Mouse (Mus musculus): Measurements from ENCODE around the gene Scd4. TPM values are rescaled to one million over a fixed set of nuclear protein-coding genes. Genes with fewer than 3 reads are reported as not detected.
"Not testable (repeated sequence)": the region's sequence is repeated elsewhere in the genome, so short reads cannot be mapped to it uniquely, and the experiment has no call there.

Gene Scd4
- polyA plus RNA-seq, 1 experiment from 2014 or later = 0.21 TPM

GRCm38 (mm10) chr19:44320316-44320715, 12.6 kb upstream of the Scd4 start:
- WGBS = 91% methylated on average over 3 of the region's 3 CpGs

GRCm38 (mm10) chr19:44321201-44321600, 11.7 kb upstream of the Scd4 start:
- H3K9ac ChIP-seq (ENCODE audit: low read depth, low read length) = no peak overlapping the region
- no peak overlapping the region for H3K27ac ChIP-seq (ENCODE audit: low read depth, low read length)
- peaks cover 2% of the 10 kb centered on the region; the same call in 1 of the 2 replicates for H3K9me3 ChIP-seq (ENCODE audit: control insufficient read depth, low read length)
- WGBS = 85% methylated on average over 4 of the region's 4 CpGs
- H3K4me2 ChIP-seq (ENCODE audit: low read length) = no peak overlapping the region
- no peaks in the 10 kb centered on the region for H3K27me3 ChIP-seq (replicated peaks; ENCODE audit: control insufficient read depth, insufficient read depth, low read length)
- no peak for ATAC-seq
- H3K4me1 ChIP-seq (ENCODE audit: control insufficient read depth, insufficient read depth, low read depth, low read length) = no peaks in the 10 kb centered on the region
- H3K4me3 ChIP-seq (ENCODE audit: low read length) = no peak overlapping the region
- H3K36me3 ChIP-seq (ENCODE audit: control insufficient read depth, insufficient read depth, low read length) = no peaks in the 10 kb centered on the region

More at GRCm38 (mm10) chr19:44320316-44320715, 12.6 kb upstream of the Scd4 start:
- Histone ChIP-seq H3K4me3 (ENCODE audit: low read length) (no peak overlapping the region), H3K27ac (ENCODE audit: low read depth, low read length) (no peak overlapping the region), H3K9ac (ENCODE audit: low read depth, low read length) (no peak overlapping the region), H3K9me3 (ENCODE audit: control insufficient read depth, low read length) (no peaks in the 10 kb centered on the region), H3K36me3 (ENCODE audit: control insufficient read depth, insufficient read depth, low read length) (no peaks in the 10 kb centered on the region), H3K4me1 (ENCODE audit: control insufficient read depth, insufficient read depth, low read depth, low read length) (peaks cover under 1% of the 10 kb centered on the region; the same call in 1 of the 2 replicates), H3K27me3 (replicated peaks; ENCODE audit: control insufficient read depth, insufficient read depth, low read length) (no peaks in the 10 kb centered on the region), H3K4me2 (ENCODE audit: low read length) (no peak overlapping the region)
- ATAC-seq = no peak

- no peaks in the 10 kb centered on the region for H3K4me1 ChIP-seq (ENCODE audit: control insufficient read depth, insufficient read depth, low read depth, low read length)
- no peak overlapping the region for H3K4me3 ChIP-seq (ENCODE audit: low read length)
- no peak overlapping the region for H3K9ac ChIP-seq (ENCODE audit: low read depth, low read length)
- H3K36me3 ChIP-seq (ENCODE audit: control insufficient read depth, insufficient read depth, low read length) = no peaks in the 10 kb centered on the region
- no peaks in the 10 kb centered on the region for H3K27me3 ChIP-seq (replicated peaks; ENCODE audit: control insufficient read depth, insufficient read depth, low read length)
- no peak overlapping the region for H3K4me2 ChIP-seq (ENCODE audit: low read length)
- H3K9me3 ChIP-seq (ENCODE audit: control insufficient read depth, low read length) = peaks cover 3% of the 10 kb centered on the region; the same call in 1 of the 2 replicates
- 90% methylated on average over 2 of the region's 2 CpGs for WGBS
- no peak overlapping the region for H3K27ac ChIP-seq (ENCODE audit: low read depth, low read length)
- ATAC-seq = no peak
These were observed 11.3 kb upstream of the Scd4 start for GRCm38 (mm10) chr19:44321631-44322030.

GRCm38 (mm10) chr19:44329566-44329965, 3.3 kb upstream of the Scd4 start:
- ATAC-seq = no peak
- no peak overlapping the region for H3K27ac ChIP-seq (ENCODE audit: low read depth, low read length)
- H3K4me2 ChIP-seq (ENCODE audit: low read length) = no peak overlapping the region
- peaks cover 3% of the 10 kb centered on the region for H3K9me3 ChIP-seq (ENCODE audit: control insufficient read depth, low read length)
- H3K4me1 ChIP-seq (ENCODE audit: control insufficient read depth, insufficient read depth, low read depth, low read length) = no peaks in the 10 kb centered on the region
- WGBS = 87% methylated on average over 2 of the region's 2 CpGs
- H3K27me3 ChIP-seq (replicated peaks; ENCODE audit: control insufficient read depth, insufficient read depth, low read length) = no peaks in the 10 kb centered on the region
- H3K9ac ChIP-seq (ENCODE audit: low read depth, low read length) = no peak overlapping the region
- no peak overlapping the region for H3K4me3 ChIP-seq (ENCODE audit: low read length)
- H3K36me3 ChIP-seq (ENCODE audit: control insufficient read depth, insufficient read depth, low read length) = no peaks in the 10 kb centered on the region

- WGBS = 91% methylated on average over 1 of the region's 1 CpGs
These were observed 1.8 kb upstream of the Scd4 start for GRCm38 (mm10) chr19:44331128-44331527.

GRCm38 (mm10) chr19:44331911-44332310, 981 bp upstream of the Scd4 start:
- no peak overlapping the region for H3K27ac ChIP-seq (ENCODE audit: low read depth, low read length)
- H3K9me3 ChIP-seq (ENCODE audit: control insufficient read depth, low read length) = no peaks in the 10 kb centered on the region; the same call in 1 of the 2 replicates
- ATAC-seq = no peak
- WGBS = 78% methylated on average over 5 of the region's 5 CpGs
- H3K36me3 ChIP-seq (ENCODE audit: control insufficient read depth, insufficient read depth, low read length) = no peaks in the 10 kb centered on the region
- H3K4me3 ChIP-seq (ENCODE audit: low read length) = no peak overlapping the region
- H3K27me3 ChIP-seq (replicated peaks; ENCODE audit: control insufficient read depth, insufficient read depth, low read length) = no peaks in the 10 kb centered on the region
- no peak overlapping the region for H3K9ac ChIP-seq (ENCODE audit: low read depth, low read length)
- no peaks in the 10 kb centered on the region for H3K4me1 ChIP-seq (ENCODE audit: control insufficient read depth, insufficient read depth, low read depth, low read length)
- no peak overlapping the region for H3K4me2 ChIP-seq (ENCODE audit: low read length)

More at GRCm38 (mm10) chr19:44331128-44331527, 1.8 kb upstream of the Scd4 start:
- H3K9ac ChIP-seq (ENCODE audit: low read depth, low read length); H3K9me3 ChIP-seq (ENCODE audit: control insufficient read depth, low read length); H3K4me2 ChIP-seq (ENCODE audit: low read length); H3K27me3 ChIP-seq (replicated peaks; ENCODE audit: control insufficient read depth, insufficient read depth, low read length); H3K27ac ChIP-seq (ENCODE audit: low read depth, low read length); H3K4me3 ChIP-seq (ENCODE audit: low read length); H3K36me3 ChIP-seq (ENCODE audit: control insufficient read depth, insufficient read depth, low read length); H3K4me1 ChIP-seq (ENCODE audit: control insufficient read depth, insufficient read depth, low read depth, low read length); ATAC-seq: not testable (repeated sequence)

- WGBS = 73% methylated on average over 8 of the region's 8 CpGs
- no peak for ATAC-seq
- no peak overlapping the region for H3K4me3 ChIP-seq (ENCODE audit: low read length)
- H3K4me2 ChIP-seq (ENCODE audit: low read length) = no peak overlapping the region
- no peaks in the 10 kb centered on the region for H3K36me3 ChIP-seq (ENCODE audit: control insufficient read depth, insufficient read depth, low read length)
- no peak overlapping the region for H3K9ac ChIP-seq (ENCODE audit: low read depth, low read length)
- H3K9me3 ChIP-seq (ENCODE audit: control insufficient read depth, low read length) = no peaks in the 10 kb centered on the region
- H3K27me3 ChIP-seq (replicated peaks; ENCODE audit: control insufficient read depth, insufficient read depth, low read length) = no peaks in the 10 kb centered on the region
- H3K4me1 ChIP-seq (ENCODE audit: control insufficient read depth, insufficient read depth, low read depth, low read length) = no peaks in the 10 kb centered on the region
- H3K27ac ChIP-seq (ENCODE audit: low read depth, low read length) = no peak overlapping the region
These were observed 566 bp upstream of the Scd4 start for GRCm38 (mm10) chr19:44332326-44332725.

GRCm38 (mm10) chr19:44333991-44334390, 1.1 kb downstream of the Scd4 start:
- no peaks in the 10 kb centered on the region for H3K27me3 ChIP-seq (replicated peaks; ENCODE audit: control insufficient read depth, insufficient read depth, low read length)
- no peak overlapping the region for H3K4me3 ChIP-seq (ENCODE audit: low read length)
- ATAC-seq = no peak
- no peak overlapping the region for H3K27ac ChIP-seq (ENCODE audit: low read depth, low read length)
- no peak overlapping the region for H3K9ac ChIP-seq (ENCODE audit: low read depth, low read length)
- 89% methylated on average over 9 of the region's 9 CpGs for WGBS
- H3K9me3 ChIP-seq (ENCODE audit: control insufficient read depth, low read length) = no peaks in the 10 kb centered on the region
- H3K4me1 ChIP-seq (ENCODE audit: control insufficient read depth, insufficient read depth, low read depth, low read length) = no peaks in the 10 kb centered on the region
- no peak overlapping the region for H3K4me2 ChIP-seq (ENCODE audit: low read length)
- H3K36me3 ChIP-seq (ENCODE audit: control insufficient read depth, insufficient read depth, low read length) = no peaks in the 10 kb centered on the region

- 76% methylated on average over 6 of the region's 6 CpGs for WGBS
- Histone ChIP-seq H3K9me3 (ENCODE audit: control insufficient read depth, low read length) (no peaks in the 10 kb centered on the region), H3K4me2 (ENCODE audit: low read length) (no peak overlapping the region), H3K4me1 (ENCODE audit: control insufficient read depth, insufficient read depth, low read depth, low read length) (no peaks in the 10 kb centered on the region), H3K9ac (ENCODE audit: low read depth, low read length) (no peak overlapping the region), H3K36me3 (ENCODE audit: control insufficient read depth, insufficient read depth, low read length) (no peaks in the 10 kb centered on the region), H3K4me3 (ENCODE audit: low read length) (no peak overlapping the region), H3K27me3 (replicated peaks; ENCODE audit: control insufficient read depth, insufficient read depth, low read length) (no peaks in the 10 kb centered on the region), H3K27ac (ENCODE audit: low read depth, low read length) (no peak overlapping the region)
- no peak for ATAC-seq
These were observed 3.2 kb downstream of the Scd4 start for GRCm38 (mm10) chr19:44335876-44336662.
